Mouse (Mus musculus): ENCODE data around the gene Map3k14. TPM values are rescaled to one million over a fixed set of nuclear protein-coding genes. Genes with fewer than 3 reads are reported as not detected.
A peak's percentile ranks its signal among the peaks of the same experiment; 100 is the strongest.

The Map3k14 gene
- total and polyA plus RNA-seq, 3 experiments: 0.39 to 0.99 TPM; not detected in 1

GRCm38 (mm10) chr11:103217790-103218516 lies 49.3 kb downstream of the Map3k14 start, which contains the start of gene Spata32:
TSS of gene Spata32 (minus strand) at chr11:103218432.
- no peak within 1 kb of the TSS for H3K27ac ChIP-seq (ENCODE audit: control insufficient read depth, low read depth, low read length)
- H3K79me2 ChIP-seq (ENCODE audit: control insufficient read depth, insufficient read depth, low read length, poor library complexity): no peaks in the 10 kb centered on the region
- no peak for DNase-seq (ENCODE audit: low read depth, low spot score)
- H3K4me3 ChIP-seq (ENCODE audit: control insufficient read depth in 1 of 2, insufficient read depth in 1 of 2, low read depth in 2 of 2, low read length in 2 of 2): no peak within 1 kb of the TSS
- no peak within 1 kb of the TSS for H3K9ac ChIP-seq (ENCODE audit: control insufficient read depth, low read depth, low read length, poor library complexity, severe bottlenecking)
- peaks cover 0 to 7% of the 10 kb centered on the region in 2 experiments; a peak in 2 of 4 replicates for H3K36me3 ChIP-seq (ENCODE audit: control insufficient read depth in 1 of 2, insufficient read depth in 2 of 2, low read length in 2 of 2)
- peaks cover 0 to 9% of the 10 kb centered on the region in 2 experiments; a peak in 3 of 4 replicates for H3K4me1 ChIP-seq (ENCODE audit: control insufficient read depth in 1 of 2, insufficient read depth in 2 of 2, low read length in 2 of 2)
- no peaks in the 10 kb centered on the region for H3K9me3 ChIP-seq (replicated peaks; ENCODE audit: insufficient read depth, low read length)
- no peak for TF ChIP-seq MYC (IDR thresholded peaks at IDR 0.05; ENCODE audit: low read depth, low read length)
- no peak for TF ChIP-seq JUND (IDR thresholded peaks at IDR 0.05; ENCODE audit: low read depth, low read length)
- no peak for TF ChIP-seq POLR2AphosphoS2 (IDR thresholded peaks at IDR 0.05; ENCODE audit: low read length)
- TF ChIP-seq MAZ (IDR thresholded peaks at IDR 0.05; ENCODE audit: low read depth, low read length): no peak
- no peak for TF ChIP-seq KAT2A (conservative IDR thresholded peaks at IDR 0.05; ENCODE audit: low read depth, low read length)
- TF ChIP-seq CTCF (IDR thresholded peaks at IDR 0.05 in 2 of 3, conservative IDR thresholded peaks at IDR 0.05 in 1 of 3; ENCODE audit: control insufficient read depth in 1 of 3, insufficient read depth in 1 of 3, low read depth in 2 of 3, low read length in 3 of 3, poor library complexity in 1 of 3, severe bottlenecking in 1 of 3): no peak
- TF ChIP-seq MYB (IDR thresholded peaks at IDR 0.05; ENCODE audit: low read depth, low read length): no peak
- no peak for TF ChIP-seq MAFK (IDR thresholded peaks at IDR 0.05; ENCODE audit: borderline replicate concordance, low read depth, low read length)
- no peak for TF ChIP-seq BHLHE40 (IDR thresholded peaks at IDR 0.05; ENCODE audit: borderline replicate concordance, low read depth, low read length)
- TF ChIP-seq EP300 (IDR thresholded peaks at IDR 0.05; ENCODE audit: low read depth in 1 of 2, low read length in 2 of 2): no peak
- no peak for TF ChIP-seq MXI1 (IDR thresholded peaks at IDR 0.05; ENCODE audit: low read depth, low read length)
- TF ChIP-seq USF2 (IDR thresholded peaks at IDR 0.05; ENCODE audit: borderline replicate concordance in 1 of 2, insufficient read depth in 1 of 2, low read depth in 1 of 2, low read length in 2 of 2): no peak
- no peak for TF ChIP-seq RAD21 (IDR thresholded peaks at IDR 0.05; ENCODE audit: low read depth, low read length)
- TF ChIP-seq HCFC1 (IDR thresholded peaks at IDR 0.05; ENCODE audit: low read depth, low read length): no peak
- H3K27me3 ChIP-seq (ENCODE audit: control insufficient read depth in 1 of 2, insufficient read depth in 2 of 2, low read length in 2 of 2): no peaks in the 10 kb centered on the region

GRCm38 (mm10) chr11:103215355-103215754 lies 51.9 kb downstream of the Map3k14 start:
- no peak overlapping the region for H3K9ac ChIP-seq (ENCODE audit: control insufficient read depth, low read depth, low read length, poor library complexity, severe bottlenecking)
- H3K9me3 ChIP-seq (replicated peaks; ENCODE audit: insufficient read depth, low read length): no peaks in the 10 kb centered on the region
- no peaks in the 10 kb centered on the region for H3K27me3 ChIP-seq (ENCODE audit: control insufficient read depth in 1 of 2, insufficient read depth in 2 of 2, low read length in 2 of 2)
- H3K79me2 ChIP-seq (ENCODE audit: control insufficient read depth, insufficient read depth, low read length, poor library complexity): no peaks in the 10 kb centered on the region
- peaks cover 0 to 4% of the 10 kb centered on the region in 2 experiments; a peak in 1 of 4 replicates for H3K36me3 ChIP-seq (ENCODE audit: control insufficient read depth in 1 of 2, insufficient read depth in 2 of 2, low read length in 2 of 2)
- no peaks in the 10 kb centered on the region; a peak in 1 of 4 replicates for H3K4me1 ChIP-seq (ENCODE audit: control insufficient read depth in 1 of 2, insufficient read depth in 2 of 2, low read length in 2 of 2)
- H3K4me3 ChIP-seq (ENCODE audit: control insufficient read depth in 1 of 2, insufficient read depth in 1 of 2, low read depth in 2 of 2, low read length in 2 of 2): no peak overlapping the region
- DNase-seq (ENCODE audit: low read depth, low spot score): peak; percentile 49
- H3K27ac ChIP-seq (ENCODE audit: control insufficient read depth, low read depth, low read length): no peak overlapping the region
- TF ChIP-seq USF1 (IDR thresholded peaks at IDR 0.05; ENCODE audit: low read depth, low read length): no peak
- TF ChIP-seq JUND (IDR thresholded peaks at IDR 0.05; ENCODE audit: low read depth, low read length): no peak
- no peak for TF ChIP-seq MAX (IDR thresholded peaks at IDR 0.05; ENCODE audit: low read length)
- no peak for TF ChIP-seq POLR2AphosphoS5 (IDR thresholded peaks at IDR 0.05; ENCODE audit: borderline replicate concordance, low read depth, low read length)
- no peak for TF ChIP-seq RAD21 (IDR thresholded peaks at IDR 0.05; ENCODE audit: low read depth, low read length)
- no peak for TF ChIP-seq KAT2A (conservative IDR thresholded peaks at IDR 0.05; ENCODE audit: low read depth, low read length)
- TF ChIP-seq POLR2A (IDR thresholded peaks at IDR 0.05; ENCODE audit: control insufficient read depth in 1 of 2, insufficient read depth in 1 of 2, low read depth in 1 of 2, low read length in 2 of 2, poor library complexity in 1 of 2): no peak
- TF ChIP-seq ETS1 (IDR thresholded peaks at IDR 0.05; ENCODE audit: low read depth, low read length): peak; percentile 61; the same call in 1 of the 2 replicates
- no peak for TF ChIP-seq UBTF (IDR thresholded peaks at IDR 0.05; ENCODE audit: borderline replicate concordance, insufficient read depth, low read depth, low read length)
- TF ChIP-seq MAZ (IDR thresholded peaks at IDR 0.05; ENCODE audit: low read depth, low read length): no peak
- TF ChIP-seq E2F4 (IDR thresholded peaks at IDR 0.05; ENCODE audit: borderline replicate concordance, low read depth, low read length): no peak
- no peak for TF ChIP-seq TCF12 (IDR thresholded peaks at IDR 0.05; ENCODE audit: low read depth, low read length)
- peak; percentile 57; the same call in 1 of the 2 replicates for TF ChIP-seq GATA1 (IDR thresholded peaks at IDR 0.05; ENCODE audit: low read depth, low read length)
- no peak for TF ChIP-seq NELFE (IDR thresholded peaks at IDR 0.05; ENCODE audit: low read depth, low read length)
- TF ChIP-seq ELF1 (IDR thresholded peaks at IDR 0.05; ENCODE audit: low read depth, low read length): no peak
- TF ChIP-seq MYB (IDR thresholded peaks at IDR 0.05; ENCODE audit: low read depth, low read length): no peak
- TF ChIP-seq TBP (IDR thresholded peaks at IDR 0.05; ENCODE audit: low read depth, low read length): no peak
- no peak for TF ChIP-seq CTCF (IDR thresholded peaks at IDR 0.05 in 2 of 3, conservative IDR thresholded peaks at IDR 0.05 in 1 of 3; ENCODE audit: control insufficient read depth in 1 of 3, insufficient read depth in 1 of 3, low read depth in 2 of 3, low read length in 3 of 3, poor library complexity in 1 of 3, severe bottlenecking in 1 of 3)
- no peak for TF ChIP-seq CHD1 (IDR thresholded peaks at IDR 0.05; ENCODE audit: low read depth, low read length)
- no peak for TF ChIP-seq HCFC1 (IDR thresholded peaks at IDR 0.05; ENCODE audit: low read depth, low read length)
- no peak for TF ChIP-seq CHD2 (IDR thresholded peaks at IDR 0.05; ENCODE audit: low read length)
- TF ChIP-seq NRF1 (IDR thresholded peaks at IDR 0.05; ENCODE audit: insufficient read depth, low read depth, low read length, poor library complexity, severe bottlenecking): no peak

Data from MEL (cell line).